Mouse (Mus musculus): Measurements from ENCODE around the gene Usp24. TPM values are rescaled to one million over a fixed set of nuclear protein-coding genes. Genes with fewer than 3 reads are reported as not detected.

Usp24 gene
- polyA plus RNA-seq (2015; fragmentation: Nextera tagmentation; extraction: Ambion mirVana): 9.1 and 10.6 TPM in 2 replicates

- peak; percentile 88 for ATAC-seq (ENCODE audit: insufficient number of reproducible peaks, insufficient read depth, low FRiP score, low TSS enrichment, low read depth)
- H3K9ac ChIP-seq: peak within 1 kb of the TSS; percentile 97
- H3K4me2 ChIP-seq: peak within 1 kb of the TSS; percentile 73
- no peaks in the 10 kb centered on the region for H3K9me3 ChIP-seq
- H3K4me3 ChIP-seq: peak within 1 kb of the TSS; percentile 96
- H3K27ac ChIP-seq: peak within 1 kb of the TSS; percentile 92
- no peaks in the 10 kb centered on the region for H3K27me3 ChIP-seq
- WGBS: under 1% methylated on average over 31 of the region's 60 CpGs
- H3K4me1 ChIP-seq: peaks cover 38% of the 10 kb centered on the region
- H3K36me3 ChIP-seq: no peaks in the 10 kb centered on the region
These were observed at the start of gene Usp24 for GRCm38 (mm10) chr4:106315921-106316350. Usp24 (plus strand) TSS chr4:106316213.

DNA sequence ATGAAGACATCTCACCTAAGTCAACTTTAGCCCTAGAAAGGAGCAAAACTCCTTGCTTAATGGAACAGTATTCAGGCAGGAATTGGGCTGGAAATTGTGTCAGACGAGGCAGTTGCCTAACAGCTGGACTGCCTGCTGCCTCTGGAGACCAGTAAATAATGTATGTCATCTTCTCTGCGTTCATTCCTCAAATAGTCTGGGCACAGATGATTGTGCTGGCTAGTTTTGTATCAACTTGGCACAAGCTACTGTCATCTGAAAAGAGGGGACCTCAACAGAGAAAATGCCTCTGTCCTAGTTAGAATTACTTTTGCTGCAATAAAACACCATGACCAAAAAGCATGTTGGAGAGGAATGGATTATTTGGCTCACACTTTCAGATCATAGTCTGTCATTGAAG is 39.1 kb upstream of the Usp24 start:
- H3K4me2 ChIP-seq: no peak overlapping the region
- H3K27ac ChIP-seq: no peak overlapping the region
- no peaks in the 10 kb centered on the region for H3K27me3 ChIP-seq
- 64% methylated on average over 2 of the region's 2 CpGs for WGBS
- no peak for ATAC-seq (ENCODE audit: insufficient number of reproducible peaks, insufficient read depth, low FRiP score, low TSS enrichment, low read depth)
- H3K4me3 ChIP-seq: no peak overlapping the region
- H3K36me3 ChIP-seq: no peaks in the 10 kb centered on the region
- H3K4me1 ChIP-seq: peaks cover 15% of the 10 kb centered on the region
- H3K9me3 ChIP-seq: no peaks in the 10 kb centered on the region
- no peak overlapping the region for H3K9ac ChIP-seq

- peaks cover 19% of the 10 kb centered on the region for H3K4me1 ChIP-seq
- no peak overlapping the region for H3K4me3 ChIP-seq
- ATAC-seq (ENCODE audit: insufficient number of reproducible peaks, insufficient read depth, low FRiP score, low TSS enrichment, low read depth): no peak
- H3K36me3 ChIP-seq: no peaks in the 10 kb centered on the region
- no peak overlapping the region for H3K9ac ChIP-seq
- H3K27ac ChIP-seq: no peak overlapping the region
- H3K4me2 ChIP-seq: no peak overlapping the region
- no peaks in the 10 kb centered on the region for H3K27me3 ChIP-seq
- H3K9me3 ChIP-seq: no peaks in the 10 kb centered on the region
- 19% methylated on average over 4 of the region's 4 CpGs for WGBS
These were observed 36.8 kb upstream of the Usp24 start for GRCm38 (mm10) chr4:106279177-106279576.

DNA sequence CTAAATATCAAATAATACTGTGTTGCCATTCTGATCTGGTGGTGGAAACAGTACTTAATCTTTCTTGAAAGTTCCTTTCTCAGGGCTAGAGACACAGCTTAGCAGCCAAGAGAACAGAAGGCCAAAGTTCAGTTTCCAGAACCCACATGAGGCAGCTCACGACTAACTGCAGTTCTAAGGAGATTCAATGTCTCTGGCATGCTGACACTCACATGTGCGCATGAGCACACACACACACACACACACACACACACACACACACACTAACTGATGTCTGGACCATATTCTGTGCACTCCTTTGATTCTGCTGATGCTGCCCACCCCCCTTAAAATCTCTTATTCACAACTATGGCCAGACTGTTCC is 34.9 kb upstream of the Usp24 start:
- Histone ChIP-seq H3K9me3 (no peaks in the 10 kb centered on the region), H3K4me2 (no peak overlapping the region), H3K36me3 (no peaks in the 10 kb centered on the region), H3K4me1 (peaks cover 19% of the 10 kb centered on the region), H3K9ac (no peak overlapping the region), H3K27ac (no peak overlapping the region), H3K4me3 (no peak overlapping the region), H3K27me3 (no peaks in the 10 kb centered on the region)
- WGBS: 66% methylated on average over 2 of the region's 2 CpGs
- ATAC-seq (ENCODE audit: insufficient number of reproducible peaks, insufficient read depth, low FRiP score, low TSS enrichment, low read depth): no peak

GRCm38 (mm10) chr4:106281492-106282122 is 34.4 kb upstream of the Usp24 start:
- Histone ChIP-seq H3K4me1 (peaks cover 19% of the 10 kb centered on the region), H3K27me3 (no peaks in the 10 kb centered on the region), H3K27ac (peak overlapping the region; percentile 34; the same call in 1 of the 2 replicates), H3K9me3 (no peaks in the 10 kb centered on the region), H3K36me3 (no peaks in the 10 kb centered on the region), H3K4me2 (no peak overlapping the region), H3K4me3 (no peak overlapping the region), H3K9ac (no peak overlapping the region)
- 51% methylated on average over 8 of the region's 8 CpGs for WGBS
- ATAC-seq (ENCODE audit: insufficient number of reproducible peaks, insufficient read depth, low FRiP score, low TSS enrichment, low read depth): no peak; the same call in 1 of the 2 replicates

GRCm38 (mm10) chr4:106282123-106282510 is 33.9 kb upstream of the Usp24 start:
- no peak for ATAC-seq (ENCODE audit: insufficient number of reproducible peaks, insufficient read depth, low FRiP score, low TSS enrichment, low read depth)
- Histone ChIP-seq H3K4me2 (no peak overlapping the region), H3K36me3 (no peaks in the 10 kb centered on the region), H3K9me3 (no peaks in the 10 kb centered on the region), H3K27ac (peak overlapping the region; percentile 34; the same call in 1 of the 2 replicates), H3K9ac (no peak overlapping the region), H3K27me3 (no peaks in the 10 kb centered on the region), H3K4me1 (peaks cover 19% of the 10 kb centered on the region), H3K4me3 (no peak overlapping the region)
- 71% methylated on average over 3 of the region's 3 CpGs for WGBS

DNA sequence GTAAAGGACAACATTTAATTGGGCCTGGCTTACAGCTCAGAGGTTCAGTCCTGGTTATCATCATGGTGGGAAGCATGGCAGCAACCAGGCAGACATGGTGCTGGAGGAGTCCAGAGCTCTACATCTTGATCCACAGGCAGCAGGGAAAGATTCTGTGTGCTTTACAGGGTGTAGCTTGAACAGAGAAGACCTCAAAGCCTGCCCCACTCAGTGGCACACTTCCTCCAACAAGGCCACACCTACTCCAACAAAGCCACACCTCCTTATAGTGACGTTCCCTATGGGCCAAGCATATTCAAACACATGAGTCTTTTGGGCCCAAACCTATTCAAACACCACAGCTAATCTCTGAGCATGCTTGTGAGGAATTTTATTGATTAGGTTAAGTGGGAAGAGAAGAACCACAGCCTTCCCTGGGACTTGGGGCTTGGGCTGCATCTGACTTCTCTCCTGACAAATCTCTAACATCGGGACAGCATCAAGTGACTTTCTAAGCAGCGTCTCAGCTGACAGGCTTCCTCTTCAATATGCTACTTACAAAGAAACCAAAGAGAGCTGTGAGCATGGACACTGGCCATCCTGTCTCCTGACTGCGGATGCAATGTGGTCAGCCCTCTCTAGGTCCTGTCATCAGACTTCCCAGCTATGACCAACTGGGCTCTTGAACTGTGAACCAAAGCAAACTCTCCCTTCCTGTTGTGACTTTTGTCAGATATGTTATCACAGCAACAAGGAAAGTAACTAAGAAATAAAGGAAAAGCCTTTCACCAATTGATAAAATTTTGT is 28.9 kb upstream of the Usp24 start:
- H3K36me3 ChIP-seq: no peaks in the 10 kb centered on the region
- no peak for ATAC-seq (ENCODE audit: insufficient number of reproducible peaks, insufficient read depth, low FRiP score, low TSS enrichment, low read depth)
- WGBS: 80% methylated on average over 4 of the region's 4 CpGs

DNA sequence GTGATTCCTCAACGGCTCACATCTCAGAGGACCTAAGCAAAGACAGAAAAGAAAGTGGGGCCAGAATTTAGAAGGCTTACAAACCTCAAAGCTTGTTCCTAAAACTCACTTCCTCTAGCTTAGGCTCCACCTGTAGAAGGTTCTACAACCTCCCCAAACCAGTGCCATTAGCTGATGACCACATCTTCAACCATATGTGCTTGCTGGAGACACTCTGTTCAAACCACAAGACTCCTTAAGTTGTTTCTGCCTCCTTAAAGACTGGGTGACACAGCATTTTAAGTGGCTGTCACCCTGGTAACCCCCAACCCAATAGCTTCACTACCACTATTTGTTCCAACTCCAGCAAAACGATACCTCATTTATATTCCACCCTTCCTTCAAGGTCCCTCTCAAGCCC is 25.8 kb upstream of the Usp24 start:
- Histone ChIP-seq H3K27me3 (no peaks in the 10 kb centered on the region), H3K9me3 (no peaks in the 10 kb centered on the region), H3K9ac (no peak overlapping the region), H3K4me3 (no peak overlapping the region), H3K4me1 (no peaks in the 10 kb centered on the region), H3K4me2 (no peak overlapping the region), H3K36me3 (no peaks in the 10 kb centered on the region), H3K27ac (no peak overlapping the region)
- WGBS: 88% methylated on average over 2 of the region's 2 CpGs
- no peak for ATAC-seq (ENCODE audit: insufficient number of reproducible peaks, insufficient read depth, low FRiP score, low TSS enrichment, low read depth)

More for the DNA sequence above, 28.9 kb upstream of the Usp24 start:
- Histone ChIP-seq H3K27ac (no peak overlapping the region), H3K4me1 (0 out of 2 replicates have a peak, but pooled peaks cover 2% of the 10 kb centered on the region), H3K4me3 (no peak overlapping the region), H3K4me2 (no peak overlapping the region), H3K9ac (no peak overlapping the region), H3K9me3 (no peaks in the 10 kb centered on the region), H3K27me3 (no peaks in the 10 kb centered on the region)

- H3K36me3 ChIP-seq: no peaks in the 10 kb centered on the region
- WGBS: 87% methylated on average over 4 of the region's 4 CpGs
These were observed 23.2 kb upstream of the Usp24 start for GRCm38 (mm10) chr4:106292823-106293222.

DNA sequence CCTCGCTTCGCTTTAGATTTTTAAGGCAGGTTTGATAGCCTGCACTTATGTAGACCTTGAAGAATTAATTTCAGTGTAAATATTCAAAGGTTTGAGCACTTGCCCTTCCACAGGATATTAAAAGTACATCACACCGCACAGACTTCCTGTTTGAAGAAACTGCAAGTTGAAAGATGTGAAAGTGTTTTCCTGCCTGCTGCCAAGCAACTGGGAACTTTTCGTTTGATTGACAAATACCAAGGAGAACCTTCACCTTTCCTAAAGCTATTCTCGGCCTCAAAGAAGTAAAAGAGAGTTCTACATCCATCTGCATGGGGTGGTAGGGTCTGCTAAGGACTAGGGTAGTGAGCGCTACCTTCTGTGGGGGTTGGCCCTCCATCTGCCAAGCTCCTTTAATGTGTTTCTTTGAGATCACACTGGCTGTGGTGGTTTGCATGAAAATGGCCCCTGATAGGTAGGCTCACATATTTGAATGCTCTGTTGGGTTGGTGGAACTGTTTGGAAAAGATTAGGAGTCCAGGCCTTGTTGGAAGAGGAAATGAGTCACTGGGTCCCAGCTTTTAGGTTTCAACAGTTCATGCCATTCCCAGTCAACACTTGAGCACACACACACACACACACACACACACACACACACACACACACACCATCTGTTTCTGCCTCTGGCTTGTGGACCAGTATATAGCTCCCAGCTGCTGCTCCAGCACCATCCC is 22.5 kb upstream of the Usp24 start:
- no peaks in the 10 kb centered on the region for H3K4me1 ChIP-seq
- no peaks in the 10 kb centered on the region for H3K36me3 ChIP-seq
- 0 out of 2 replicates have a peak, but pooled peaks cover 5% of the 10 kb centered on the region for H3K9me3 ChIP-seq
- no peak overlapping the region for H3K4me2 ChIP-seq
- no peak overlapping the region for H3K4me3 ChIP-seq
- WGBS: 80% methylated on average over 6 of the region's 6 CpGs
- no peak for ATAC-seq (ENCODE audit: insufficient number of reproducible peaks, insufficient read depth, low FRiP score, low TSS enrichment, low read depth)
- no peaks in the 10 kb centered on the region for H3K27me3 ChIP-seq
- H3K9ac ChIP-seq: no peak overlapping the region
- H3K27ac ChIP-seq: no peak overlapping the region

More at GRCm38 (mm10) chr4:106292823-106293222, 23.2 kb upstream of the Usp24 start:
- no peak overlapping the region for H3K27ac ChIP-seq
- no peaks in the 10 kb centered on the region for H3K4me1 ChIP-seq
- H3K4me2 ChIP-seq: no peak overlapping the region
- H3K9ac ChIP-seq: no peak overlapping the region
- H3K9me3 ChIP-seq: 0 out of 2 replicates have a peak, but pooled peaks cover 5% of the 10 kb centered on the region
- H3K4me3 ChIP-seq: no peak overlapping the region
- no peaks in the 10 kb centered on the region for H3K27me3 ChIP-seq
- no peak for ATAC-seq (ENCODE audit: insufficient number of reproducible peaks, insufficient read depth, low FRiP score, low TSS enrichment, low read depth)

DNA sequence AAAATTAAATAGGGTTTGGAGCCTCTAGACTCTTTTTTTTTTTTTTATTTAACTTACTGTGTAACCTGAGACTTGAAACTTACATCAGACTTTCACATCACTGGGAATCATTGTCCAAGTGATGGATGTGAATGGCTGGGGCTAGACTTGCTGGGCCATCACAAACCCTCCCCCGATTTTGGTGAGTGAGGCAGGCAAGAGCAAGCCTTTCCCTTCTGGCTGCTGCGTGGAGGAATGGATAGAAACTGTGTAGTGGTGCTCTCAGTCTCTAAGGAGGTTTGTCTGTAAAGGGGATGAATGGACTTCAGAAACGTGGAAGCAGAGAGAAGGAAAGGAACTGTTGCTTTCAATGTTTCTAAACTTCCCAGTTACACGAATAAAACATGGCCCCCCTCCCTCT is 20.3 kb upstream of the Usp24 start:
- Histone ChIP-seq H3K4me1 (no peaks in the 10 kb centered on the region), H3K36me3 (no peaks in the 10 kb centered on the region), H3K27ac (no peak overlapping the region), H3K9me3 (0 out of 2 replicates have a peak, but pooled peaks cover 5% of the 10 kb centered on the region), H3K9ac (no peak overlapping the region), H3K4me3 (no peak overlapping the region), H3K4me2 (no peak overlapping the region), H3K27me3 (no peaks in the 10 kb centered on the region)
- 47% methylated on average over 4 of the region's 4 CpGs for WGBS
- ATAC-seq (ENCODE audit: insufficient number of reproducible peaks, insufficient read depth, low FRiP score, low TSS enrichment, low read depth): no peak
